ENCODE assay signal across 28 mouse cellular contexts in genomic region chr17:62269279-62269678, GRCm38 (mm10).
"Had no signal": no experiment of that assay in that cellular context is flagged by ENCODE, and none has a peak within 500 bp of the region (broad histone marks: within the 10 kb centered on the region; RNA-seq: fewer than 3 reads in every experiment).

No protein-coding gene starts in this region.

- DNase-seq: left cerebral cortex, postnatal 4 days; liver; liver, embryonic 13.5 days; liver, postnatal 0 days; lung, adult 18-20 months; lung, embryonic 14.5 days; lung, postnatal 10 days; lung, postnatal 14 days; lung, postnatal 36 days; lung, postnatal 4 days; midbrain, embryonic 14.5 days had no signal

- ATAC-seq: liver, embryonic 12.5 days; liver, postnatal 0 days; lung, postnatal 0 days; midbrain, embryonic 13.5 days; midbrain, embryonic 15.5 days; midbrain, embryonic 16.5 days had no signal

- H3K4me3 ChIP-seq: left cerebral cortex, adult 2 months; limb, embryonic 10.5 days; limb, embryonic 12.5 days; limb, embryonic 13.5 days; limb, embryonic 15.5 days; liver, embryonic 12.5 days; liver, embryonic 13.5 days; liver, embryonic 15.5 days; lung, embryonic 15.5 days; megakaryocyte, embryonic 14.5 days; midbrain, embryonic 10.5 days; midbrain, embryonic 12.5 days; midbrain, embryonic 13.5 days; midbrain, embryonic 15.5 days; myocyte; neural tube, embryonic 12.5 days had no signal

- H3K4me1 ChIP-seq: limb, embryonic 10.5 days; limb, embryonic 12.5 days; limb, embryonic 13.5 days; limb, embryonic 15.5 days; liver, embryonic 12.5 days; liver, embryonic 13.5 days; liver, embryonic 15.5 days; lung, embryonic 15.5 days; megakaryocyte, embryonic 14.5 days; midbrain, embryonic 10.5 days; midbrain, embryonic 12.5 days; midbrain, embryonic 13.5 days; midbrain, embryonic 15.5 days; neural tube, embryonic 12.5 days had no signal
